Mouse (Mus musculus): Measurements from ENCODE around the gene Hspa5.
"Not testable (repeated sequence)": the region's sequence is repeated elsewhere in the genome, so short reads cannot be mapped to it uniquely, and the experiment has no call there.

The Hspa5 gene

GRCm38 (mm10) chr2:34770951-34771350 is 819 bp upstream of the Hspa5 start:
- DNase-seq (ENCODE audit: low read depth, low spot score): no peak

- DNase-seq (ENCODE audit: low read depth, low spot score): no peak
Observed at GRCm38 (mm10) chr2:34772252-34773235, 774 bp downstream of the Hspa5 start.

- DNase-seq (ENCODE audit: low read depth, low spot score): no peak
Observed at GRCm38 (mm10) chr2:34773673-34774072, 1.9 kb downstream of the Hspa5 start.

GRCm38 (mm10) chr2:34774493-34774892 is 2.7 kb downstream of the Hspa5 start:
- no peak for DNase-seq (ENCODE audit: low read depth, low spot score)

- no peak for DNase-seq (ENCODE audit: low read depth, low spot score)
Observed at GRCm38 (mm10) chr2:34777237-34777868, 5.6 kb downstream of the Hspa5 start.

GRCm38 (mm10) chr2:34783064-34784020 is 11.6 kb downstream of the Hspa5 start:
- DNase-seq (ENCODE audit: low read depth, low spot score): no peak

- peak; percentile 33 for DNase-seq (ENCODE audit: low read depth, low spot score)
Observed at GRCm38 (mm10) chr2:34784085-34784484, 12.3 kb downstream of the Hspa5 start.

GRCm38 (mm10) chr2:34790282-34790681 is 18.5 kb downstream of the Hspa5 start:
- no peak for DNase-seq (ENCODE audit: low read depth, low spot score)

- not testable (repeated sequence) for DNase-seq (ENCODE audit: low read depth, low spot score)
Observed at GRCm38 (mm10) chr2:34792543-34792942, 20.8 kb downstream of the Hspa5 start.

- no peak for DNase-seq (ENCODE audit: low read depth, low spot score)
Observed at GRCm38 (mm10) chr2:34794511-34794910, 22.7 kb downstream of the Hspa5 start.

GRCm38 (mm10) chr2:34795426-34795825 is 23.7 kb downstream of the Hspa5 start:
- no peak for DNase-seq (ENCODE audit: low read depth, low spot score)

- DNase-seq (ENCODE audit: low read depth, low spot score): peak; percentile 46
Observed at GRCm38 (mm10) chr2:34799357-34800256, 27.8 kb downstream of the Hspa5 start, which contains the start of gene Rabepk. Gene Rabepk, minus strand, starts transcription at chr2:34799912.

GRCm38 (mm10) chr2:34800371-34800770 is 28.6 kb downstream of the Hspa5 start:
- DNase-seq (ENCODE audit: low read depth, low spot score): no peak

- DNase-seq (ENCODE audit: low read depth, low spot score): peak; percentile 97
Observed at GRCm38 (mm10) chr2:34801516-34802482, 30.0 kb downstream of the Hspa5 start.

GRCm38 (mm10) chr2:34802565-34803245 is 30.9 kb downstream of the Hspa5 start:
- DNase-seq (ENCODE audit: low read depth, low spot score): not testable (repeated sequence)

GRCm38 (mm10) chr2:34803746-34804145 is 32.0 kb downstream of the Hspa5 start:
- DNase-seq (ENCODE audit: low read depth, low spot score): no peak

- DNase-seq (ENCODE audit: low read depth, low spot score): no peak
Observed at GRCm38 (mm10) chr2:34804172-34804571, 32.4 kb downstream of the Hspa5 start.

- no peak for DNase-seq (ENCODE audit: low read depth, low spot score)
Observed at GRCm38 (mm10) chr2:34804815-34805214, 33.0 kb downstream of the Hspa5 start.

Measured in retina, postnatal 7 days (tissue).